Mouse (Mus musculus): ENCODE data around the gene Fam185a.

Gene Fam185a

GRCm38 (mm10) chr5:21424614-21425602, at the start of gene Fam185a, which contains the start of gene Ccdc146:
Fam185a (plus strand) TSS chr5:21424958.
Ccdc146 (minus strand) TSS chr5:21424677.
- peak; percentile 84 for DNase-seq (ENCODE audit: extremely low spot score, low spot score)

DNA sequence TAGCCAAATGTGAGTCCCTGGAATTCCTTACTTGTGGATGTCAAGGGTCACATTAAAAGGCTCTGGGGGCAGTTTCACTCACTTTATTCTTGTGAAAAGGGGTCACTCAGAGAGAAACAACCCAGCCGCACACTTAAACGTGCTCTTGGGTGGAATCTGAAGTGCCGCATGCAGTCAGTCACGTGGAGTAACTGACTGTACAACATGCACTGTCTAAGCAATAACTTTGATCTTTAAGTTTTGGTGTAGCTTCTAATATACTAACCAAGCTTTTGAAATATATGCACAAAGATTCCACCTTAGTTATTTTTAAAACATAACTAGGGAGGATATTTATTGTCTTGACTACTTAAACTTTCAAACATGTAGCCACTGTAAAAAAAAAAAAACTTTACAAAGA, 47.8 kb upstream of the Fam185a start:
- DNase-seq (ENCODE audit: extremely low spot score, low spot score) = no peak

- no peak for DNase-seq (ENCODE audit: extremely low spot score, low spot score)
Measured at GRCm38 (mm10) chr5:21378397-21378796, 46.4 kb upstream of the Fam185a start.

- no peak for DNase-seq (ENCODE audit: extremely low spot score, low spot score)
Measured at GRCm38 (mm10) chr5:21381986-21382385, 42.8 kb upstream of the Fam185a start.

GRCm38 (mm10) chr5:21382678-21383077, 42.1 kb upstream of the Fam185a start:
- DNase-seq (ENCODE audit: extremely low spot score, low spot score) = no peak

- no peak for DNase-seq (ENCODE audit: extremely low spot score, low spot score)
Measured at GRCm38 (mm10) chr5:21383392-21384251, 41.1 kb upstream of the Fam185a start.

DNA sequence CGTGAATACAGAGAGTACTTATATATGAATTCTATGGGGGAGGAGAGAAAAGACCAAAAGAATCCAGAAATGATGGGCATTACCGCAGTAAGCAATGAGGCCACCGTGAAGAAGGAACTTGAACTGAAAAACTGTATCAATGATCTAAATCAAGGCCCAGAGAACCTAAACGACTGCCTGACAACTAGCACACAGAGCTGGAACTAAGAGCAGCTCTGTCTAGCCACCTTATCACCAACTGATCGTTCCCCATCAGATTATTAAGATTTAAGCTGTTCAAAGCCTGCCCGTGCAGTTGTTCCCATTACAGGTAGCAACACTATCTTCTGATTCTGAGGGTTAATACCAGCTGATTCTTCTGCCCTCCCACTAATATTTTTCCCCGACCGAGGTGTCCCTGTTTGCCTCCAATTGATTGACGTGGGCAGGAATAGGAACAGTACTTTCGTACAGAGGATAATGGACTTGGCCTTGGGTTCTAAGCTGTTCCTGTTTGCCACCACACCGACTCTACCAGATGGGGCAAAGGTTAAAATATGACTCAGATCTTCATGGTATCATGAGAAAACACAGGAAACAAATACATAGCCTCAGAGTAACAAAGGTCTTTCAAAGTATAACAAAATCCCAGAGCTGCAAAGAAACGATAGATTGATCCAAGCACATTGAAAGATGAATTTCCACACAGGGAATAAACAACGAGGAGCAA, 40.4 kb upstream of the Fam185a start:
- DNase-seq (ENCODE audit: extremely low spot score, low spot score) = no peak

DNA sequence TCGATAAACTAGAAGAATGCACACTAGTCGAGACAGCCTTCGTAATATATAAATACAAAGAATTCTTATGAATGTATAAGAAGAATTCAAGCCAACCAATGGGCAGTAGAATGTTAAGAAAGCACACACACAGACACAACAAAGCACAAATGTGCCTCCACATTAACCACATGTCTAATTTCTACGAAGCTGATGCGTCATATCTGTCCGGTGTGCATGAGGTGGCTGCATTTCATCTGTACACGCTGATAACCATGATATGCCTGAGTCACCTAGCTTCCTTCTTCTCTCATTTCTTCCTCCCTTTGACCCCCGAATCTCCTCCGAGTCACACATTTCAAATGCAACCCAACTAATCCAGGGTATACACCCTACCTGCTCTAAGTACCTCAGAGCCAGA, 39.8 kb upstream of the Fam185a start:
- no peak for DNase-seq (ENCODE audit: extremely low spot score, low spot score)

GRCm38 (mm10) chr5:21386432-21386831, 38.3 kb upstream of the Fam185a start:
- DNase-seq (ENCODE audit: extremely low spot score, low spot score) = no peak

GRCm38 (mm10) chr5:21387340-21387739, 37.4 kb upstream of the Fam185a start:
- no peak for DNase-seq (ENCODE audit: extremely low spot score, low spot score)

GRCm38 (mm10) chr5:21388855-21389254, 35.9 kb upstream of the Fam185a start:
- DNase-seq (ENCODE audit: extremely low spot score, low spot score) = no peak

DNA sequence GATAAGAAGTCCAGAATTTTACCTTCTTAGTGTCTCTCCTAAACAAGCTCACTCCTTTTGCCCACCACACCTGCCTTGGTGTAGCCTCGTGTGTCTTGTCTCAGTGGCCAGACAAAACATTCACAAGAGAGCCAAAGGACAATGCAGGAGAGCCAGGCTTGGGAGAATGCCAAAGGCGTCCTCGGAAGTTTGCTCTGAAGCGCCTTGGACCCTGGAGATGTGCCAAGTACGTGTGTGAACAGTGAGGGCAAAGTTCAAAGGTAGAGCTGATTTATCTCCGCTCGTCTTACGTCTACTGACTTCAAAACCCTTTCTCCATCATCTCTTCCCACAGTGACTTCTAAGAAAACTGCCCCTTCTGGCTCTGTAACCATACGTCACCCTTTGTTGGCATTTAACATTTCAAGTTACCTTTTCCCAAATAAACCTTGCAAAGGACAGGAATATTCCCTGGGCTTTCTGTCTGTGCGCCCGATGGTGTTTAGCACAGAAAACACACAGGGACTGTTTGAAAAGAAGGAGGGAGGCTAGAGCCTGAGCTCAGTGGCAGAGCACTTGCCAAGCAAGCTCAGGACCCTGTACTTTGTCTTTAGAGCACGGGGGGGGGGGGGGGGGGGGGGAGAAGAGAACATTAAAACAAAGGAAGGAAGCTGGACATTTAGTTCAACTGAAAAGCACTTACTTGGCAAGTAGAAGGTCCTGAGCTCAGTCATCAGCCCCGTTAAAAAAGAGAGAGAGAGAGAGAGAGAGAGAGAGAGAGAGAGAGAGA, 33.0 kb upstream of the Fam185a start:
- no peak for DNase-seq (ENCODE audit: extremely low spot score, low spot score)

DNA sequence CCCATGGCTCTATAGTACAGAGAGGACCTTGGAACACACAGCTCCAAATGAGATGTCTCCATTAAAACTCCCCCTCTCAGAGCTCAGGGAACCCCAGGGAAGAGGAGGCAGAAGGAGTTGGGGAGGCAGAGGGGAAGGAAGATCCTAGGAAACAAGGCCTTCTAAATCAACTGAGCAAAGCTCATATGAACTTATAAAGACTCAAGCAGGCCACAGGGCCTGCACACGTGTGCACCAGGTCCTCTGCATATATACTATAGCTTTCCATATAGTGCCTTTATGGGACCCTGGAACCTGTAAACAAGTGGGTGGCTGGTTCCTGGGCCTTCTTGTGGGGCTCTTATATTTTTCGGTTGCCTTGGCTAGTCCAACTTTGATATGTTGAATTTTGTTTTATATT, 30.2 kb upstream of the Fam185a start:
- DNase-seq (ENCODE audit: extremely low spot score, low spot score) = no peak

GRCm38 (mm10) chr5:21395205-21395840, 29.4 kb upstream of the Fam185a start:
- no peak for DNase-seq (ENCODE audit: extremely low spot score, low spot score)

GRCm38 (mm10) chr5:21411261-21411666, 13.5 kb upstream of the Fam185a start:
- no peak for DNase-seq (ENCODE audit: extremely low spot score, low spot score)

GRCm38 (mm10) chr5:21412056-21412455, 12.7 kb upstream of the Fam185a start:
- DNase-seq (ENCODE audit: extremely low spot score, low spot score) = no peak

DNA sequence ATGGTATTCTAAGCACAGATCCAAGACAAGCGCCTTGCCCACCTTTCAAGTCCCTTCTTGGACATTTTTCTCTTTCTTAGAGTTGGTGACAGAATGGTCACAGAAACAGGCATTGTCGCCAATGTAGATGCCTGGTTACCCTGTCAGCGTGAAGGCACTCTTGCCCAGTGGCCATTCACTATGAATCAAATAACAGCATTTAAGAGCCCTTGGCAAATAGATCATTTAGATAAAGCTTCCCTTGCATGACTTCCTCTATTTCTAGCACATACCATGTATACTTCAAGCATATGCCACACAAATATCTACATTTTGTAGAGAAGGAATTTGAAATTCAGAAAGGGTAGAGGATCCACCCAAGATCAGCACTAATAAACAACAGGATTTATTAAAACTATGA, 11.4 kb upstream of the Fam185a start:
- no peak for DNase-seq (ENCODE audit: extremely low spot score, low spot score)

DNA sequence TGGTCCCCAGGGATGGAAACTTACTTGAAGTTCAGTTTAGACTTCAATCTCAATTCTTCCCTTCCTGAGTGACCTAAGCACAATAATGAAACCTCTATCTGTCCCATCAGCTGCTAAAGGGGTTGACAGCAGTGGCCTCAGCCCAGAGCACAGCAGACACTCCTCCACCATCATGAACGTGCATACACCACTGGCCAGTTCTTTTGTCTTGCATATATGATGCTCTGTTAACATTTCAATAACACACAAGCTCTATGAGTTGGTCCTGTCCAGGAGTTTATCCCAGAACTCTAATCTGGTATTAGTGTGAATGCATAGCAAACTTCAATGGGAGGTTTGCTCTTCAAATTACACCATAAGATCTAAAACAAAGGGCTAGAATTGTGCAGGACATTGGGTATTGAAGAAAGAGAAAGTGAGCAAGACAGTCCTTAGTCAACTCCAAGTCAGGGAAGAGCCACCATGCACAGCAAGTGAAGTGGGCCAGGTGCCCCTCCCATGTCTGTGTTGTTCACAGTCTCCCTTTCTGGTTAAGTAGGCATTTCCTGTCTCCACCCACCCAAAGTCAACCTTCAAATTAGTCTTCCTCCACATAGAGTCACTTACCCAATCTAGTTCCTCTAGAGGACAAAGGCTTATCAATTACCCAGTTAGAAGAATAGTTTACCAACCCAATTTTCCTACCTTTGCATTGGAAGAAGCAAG, 10.5 kb upstream of the Fam185a start:
- no peak for DNase-seq (ENCODE audit: extremely low spot score, low spot score)

- DNase-seq (ENCODE audit: extremely low spot score, low spot score) = no peak
Measured at GRCm38 (mm10) chr5:21418613-21419012, 6.1 kb upstream of the Fam185a start.

GRCm38 (mm10) chr5:21420609-21421008, 4.1 kb upstream of the Fam185a start:
- DNase-seq (ENCODE audit: extremely low spot score, low spot score) = no peak

Data from neural tube, embryonic 10.5 days (tissue).